Mouse (Mus musculus) CH12.LX (cell line): ENCODE data around the gene Ryr3.

Source experiments
- CHD2 ChIP-seq: IDR thresholded peaks from 2 replicates; pipeline ENCODE4 v1.6.1; 2011; ENCODE audit warnings: low read length, improper control_type of control experiment
- CTCF ChIP-seq, 2 experiments: IDR thresholded peaks in 1 of 2; conservative IDR thresholded peaks in 1 of 2; 2 replicates each; pipeline ENCODE4 v1.5.1; 2011 to 2012; ENCODE audit warnings: low read depth in 2 of 2, low read length in 2 of 2, improper control_type of control experiment in 1 of 2, inconsistent platforms in 1 of 2, mild to moderate bottlenecking in 1 of 2, moderate library complexity in 1 of 2
- ELF1 ChIP-seq: IDR thresholded peaks from 2 replicates; pipeline ENCODE4 v1.6.1; 2014; ENCODE audit warnings: low read depth, mild to moderate bottlenecking, inconsistent platforms, low read length, improper control_type of control experiment
- EP300 ChIP-seq: IDR thresholded peaks from 2 replicates; pipeline ENCODE4 v1.6.1; 2011; ENCODE audit warnings: low read length, improper control_type of control experiment
- HCFC1 ChIP-seq: IDR thresholded peaks from 2 replicates; pipeline ENCODE4 v1.6.1; 2012; ENCODE audit warnings: low read depth, mild to moderate bottlenecking, inconsistent platforms, low read length, improper control_type of control experiment
- MYC ChIP-seq: IDR thresholded peaks from 2 replicates; pipeline ENCODE4 v1.6.1; 2011; ENCODE audit warnings: low read depth, mild to moderate bottlenecking, improper control_type of control experiment, low read length
- POLR2A ChIP-seq: IDR thresholded peaks from 2 replicates; pipeline ENCODE4 v1.6.1; 2011; ENCODE audit warnings: low read depth, mild to moderate bottlenecking, improper control_type of control experiment, low read length
- TBP ChIP-seq: conservative IDR thresholded peaks from 2 replicates; pipeline ENCODE4 v1.6.1; 2011; ENCODE audit warnings: low read depth, low read length, improper control_type of control experiment
- ZMIZ1 ChIP-seq: IDR thresholded peaks from 2 replicates; pipeline ENCODE4 v1.6.1; 2012; ENCODE audit warnings: low read depth, mild to moderate bottlenecking, inconsistent platforms, low read length, improper control_type of control experiment

- no peak for TF ChIP-seq HCFC1
- TF ChIP-seq MYC: no peak
- no peak for TF ChIP-seq POLR2A
- no peak for TF ChIP-seq ELF1
- no peak for TF ChIP-seq CTCF (conservative IDR thresholded peaks at IDR 0.05 in 1 of 2, IDR thresholded peaks at IDR 0.05 in 1 of 2; ENCODE audit: low read depth in 2 of 2, low read length in 2 of 2)
- no peak for TF ChIP-seq CHD2
- TF ChIP-seq EP300: 0 out of 2 replicates have a peak, but pooled peaks have one; percentile 26
- no peak for TF ChIP-seq ZMIZ1
- TF ChIP-seq TBP: no peak
Measured at GRCm38 (mm10) chr2:112913796-112914195, 303.1 kb downstream of the Ryr3 start.
